Mouse (Mus musculus): Measurements from ENCODE around the gene Rab12. TPM values are rescaled to one million over a fixed set of nuclear protein-coding genes. Genes with fewer than 3 reads are reported as not detected.
"Not testable (repeated sequence)": the region's sequence is repeated elsewhere in the genome, so short reads cannot be mapped to it uniquely, and the experiment has no call there.

The Rab12 gene
- 15.3 and 24.4 TPM in 2 replicates for total RNA-seq (2014; fragmentation: Nextera tagmentation)
- total RNA-seq (2017), result 21.4 and 22.4 TPM in 2 replicates

- peak; percentile 95 for ATAC-seq (replicated peaks; ENCODE audit: low FRiP score, low TSS enrichment, poor library complexity, severe bottlenecking)
Measured at GRCm38 (mm10) chr17:66519554-66520553, at the start of gene Rab12. Rab12 (minus strand) TSS chr17:66519729.

DNA sequence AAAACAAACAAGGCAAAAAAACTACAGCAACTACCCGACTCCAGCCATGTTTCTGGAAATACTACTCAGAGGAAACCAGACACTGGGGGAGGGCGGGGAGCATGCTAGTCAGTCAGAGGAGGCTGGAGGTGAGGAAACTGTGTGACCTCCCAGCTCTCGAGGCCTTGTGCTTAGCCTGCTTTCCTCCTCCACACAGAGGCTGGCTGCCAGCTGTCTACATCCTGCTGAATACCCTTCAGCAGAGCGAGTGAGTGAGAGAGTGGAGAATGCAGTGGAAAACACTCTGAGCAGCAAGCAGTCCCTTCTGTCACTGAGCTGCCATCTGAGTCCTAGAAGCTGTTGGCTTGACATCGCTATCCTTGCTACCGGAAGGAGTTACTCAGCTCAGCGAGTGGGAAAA lies 44.7 kb upstream of the Rab12 start:
- ATAC-seq (replicated peaks; ENCODE audit: low FRiP score, low TSS enrichment, poor library complexity, severe bottlenecking), result no peak

DNA sequence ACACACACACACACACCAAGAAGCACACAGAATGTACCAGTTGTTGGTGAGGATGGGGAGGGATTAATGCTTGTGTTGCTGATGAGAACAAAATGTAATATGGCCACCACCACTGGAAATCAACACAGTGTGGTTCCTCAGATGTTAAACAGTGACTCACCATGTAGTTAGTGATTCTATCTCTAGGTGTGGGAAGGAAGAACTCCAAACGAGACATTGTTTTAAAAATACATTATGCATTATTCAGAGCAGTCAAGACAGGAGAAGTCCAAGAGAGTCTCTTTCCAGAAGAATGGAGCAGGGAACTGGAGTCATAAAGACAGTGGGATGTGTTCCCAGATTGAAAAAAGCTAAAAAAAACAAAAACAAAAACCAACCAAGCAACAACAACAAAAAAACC lies 44.0 kb upstream of the Rab12 start:
- no peak for ATAC-seq (replicated peaks; ENCODE audit: low FRiP score, low TSS enrichment, poor library complexity, severe bottlenecking)

DNA sequence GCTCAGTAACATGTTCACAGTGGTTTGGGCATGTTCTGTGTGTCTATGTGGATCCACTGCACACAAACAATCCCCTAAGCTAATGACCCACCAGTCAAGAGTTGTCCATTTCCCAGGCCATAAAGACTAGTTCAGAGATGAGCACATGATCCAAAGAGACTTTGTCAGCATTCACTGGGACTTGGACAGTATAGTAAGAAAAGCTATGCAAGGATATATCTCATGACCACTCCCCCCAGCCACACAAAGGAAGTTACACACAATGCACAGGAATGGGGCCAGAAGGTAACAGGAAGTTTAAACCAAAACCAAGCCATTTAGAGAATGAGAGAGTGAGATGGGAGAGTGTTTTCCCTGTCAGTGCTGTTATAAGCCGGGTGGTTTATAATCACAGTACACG lies 41.9 kb upstream of the Rab12 start:
- no peak for ATAC-seq (replicated peaks; ENCODE audit: low FRiP score, low TSS enrichment, poor library complexity, severe bottlenecking)

GRCm38 (mm10) chr17:66558404-66559317 lies 39.1 kb upstream of the Rab12 start:
- no peak for ATAC-seq (replicated peaks; ENCODE audit: low FRiP score, low TSS enrichment, poor library complexity, severe bottlenecking)

DNA sequence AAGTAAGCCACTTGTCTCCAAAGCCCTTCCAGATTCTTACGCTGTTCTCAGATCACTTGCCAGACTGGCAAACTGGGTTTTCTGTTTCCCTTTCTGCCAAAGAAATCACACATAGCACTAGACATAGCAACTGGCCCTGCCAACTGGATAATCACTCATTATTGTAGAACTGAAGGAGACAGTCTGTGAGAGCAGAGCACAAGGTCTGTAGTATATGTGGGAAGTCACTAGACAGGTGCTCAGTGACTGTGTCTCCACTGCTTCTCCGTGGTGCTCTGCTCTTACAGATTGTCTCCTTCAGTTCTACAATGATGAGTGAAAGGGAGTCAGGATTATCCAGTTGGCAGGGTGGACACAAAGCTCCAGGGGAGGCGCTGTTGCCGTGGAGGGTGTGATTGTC lies 33.2 kb upstream of the Rab12 start:
- ATAC-seq (replicated peaks; ENCODE audit: low FRiP score, low TSS enrichment, poor library complexity, severe bottlenecking), result no peak

DNA sequence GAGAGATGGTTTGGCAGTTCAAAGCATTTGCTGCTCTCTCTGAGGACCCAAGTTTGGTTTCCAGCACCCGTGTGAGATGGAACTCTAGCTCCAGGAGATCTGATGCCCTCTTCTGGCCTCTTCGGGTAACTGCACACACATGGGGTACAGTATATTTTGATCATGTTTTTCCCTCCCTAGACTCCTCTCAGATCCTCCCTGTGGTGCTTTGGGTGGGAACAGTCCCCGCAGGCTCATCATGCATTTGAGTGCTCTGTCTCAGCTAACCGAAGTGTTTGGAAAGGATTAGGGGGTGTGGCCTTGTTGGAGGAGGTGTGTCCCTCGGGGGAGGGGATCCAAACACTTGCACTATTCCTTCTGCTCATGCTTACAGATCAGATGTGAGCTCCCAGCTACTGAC lies 31.0 kb upstream of the Rab12 start:
- ATAC-seq (replicated peaks; ENCODE audit: low FRiP score, low TSS enrichment, poor library complexity, severe bottlenecking), result no peak

DNA sequence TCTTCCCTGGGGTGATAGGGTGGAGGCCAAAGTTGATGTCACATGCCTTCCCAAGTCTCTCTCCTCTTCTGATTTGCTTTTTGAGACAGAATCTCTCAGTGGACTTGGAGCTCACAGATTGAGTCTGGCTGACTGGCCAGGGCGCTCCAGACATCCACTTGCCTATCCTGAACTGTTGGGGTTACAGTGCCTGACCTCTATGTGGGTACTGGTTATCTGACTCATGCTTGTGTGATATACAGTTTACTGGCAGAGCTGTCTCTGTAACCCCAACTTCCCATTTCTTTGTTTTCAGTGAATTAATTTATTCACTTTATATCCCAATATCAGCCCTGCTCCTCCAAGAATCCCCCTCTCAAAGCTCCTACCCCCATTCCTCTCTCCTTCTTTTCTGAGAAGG lies 12.8 kb upstream of the Rab12 start:
- no peak for ATAC-seq (replicated peaks; ENCODE audit: low FRiP score, low TSS enrichment, poor library complexity, severe bottlenecking)

DNA sequence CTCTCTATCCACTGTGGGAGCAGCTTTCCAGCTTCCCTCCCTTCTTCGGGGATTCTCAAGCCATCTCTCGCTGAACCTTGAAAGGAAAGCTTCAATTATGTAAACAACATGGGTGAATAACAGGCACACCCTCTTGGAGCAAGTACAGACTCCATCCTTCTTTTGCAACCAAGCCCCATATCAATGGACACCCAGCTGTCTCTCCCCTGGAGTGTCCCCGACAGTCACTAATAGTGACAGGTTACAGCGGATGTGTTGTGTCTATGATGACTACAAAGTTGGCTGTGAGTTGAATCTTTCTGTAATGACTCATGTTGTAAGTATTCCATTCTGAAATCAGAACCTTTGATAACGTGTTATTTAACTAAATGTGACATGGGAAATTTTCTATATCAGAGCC lies 3.9 kb upstream of the Rab12 start:
- no peak for ATAC-seq (replicated peaks; ENCODE audit: low FRiP score, low TSS enrichment, poor library complexity, severe bottlenecking)

DNA sequence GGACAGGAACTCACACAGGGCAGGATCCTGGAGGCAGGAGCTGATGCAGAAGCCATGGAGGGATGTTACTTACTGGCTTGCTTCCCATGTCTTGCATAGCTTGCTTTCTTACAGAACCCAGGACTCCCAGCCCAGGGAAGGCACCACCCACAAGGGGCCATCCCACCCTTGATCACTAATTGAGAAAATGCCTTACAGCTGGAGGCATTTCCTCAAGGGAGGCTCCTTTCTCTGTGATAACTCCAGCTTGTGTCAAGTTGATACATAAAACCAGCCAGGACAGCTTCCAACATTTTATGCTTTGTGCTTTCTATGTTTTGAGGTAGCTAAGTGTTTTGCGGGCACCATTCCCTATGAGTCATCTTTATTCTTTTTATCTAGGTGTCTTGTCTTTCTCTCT lies 3.1 kb upstream of the Rab12 start:
- not testable (repeated sequence) for ATAC-seq (replicated peaks; ENCODE audit: low FRiP score, low TSS enrichment, poor library complexity, severe bottlenecking)

DNA sequence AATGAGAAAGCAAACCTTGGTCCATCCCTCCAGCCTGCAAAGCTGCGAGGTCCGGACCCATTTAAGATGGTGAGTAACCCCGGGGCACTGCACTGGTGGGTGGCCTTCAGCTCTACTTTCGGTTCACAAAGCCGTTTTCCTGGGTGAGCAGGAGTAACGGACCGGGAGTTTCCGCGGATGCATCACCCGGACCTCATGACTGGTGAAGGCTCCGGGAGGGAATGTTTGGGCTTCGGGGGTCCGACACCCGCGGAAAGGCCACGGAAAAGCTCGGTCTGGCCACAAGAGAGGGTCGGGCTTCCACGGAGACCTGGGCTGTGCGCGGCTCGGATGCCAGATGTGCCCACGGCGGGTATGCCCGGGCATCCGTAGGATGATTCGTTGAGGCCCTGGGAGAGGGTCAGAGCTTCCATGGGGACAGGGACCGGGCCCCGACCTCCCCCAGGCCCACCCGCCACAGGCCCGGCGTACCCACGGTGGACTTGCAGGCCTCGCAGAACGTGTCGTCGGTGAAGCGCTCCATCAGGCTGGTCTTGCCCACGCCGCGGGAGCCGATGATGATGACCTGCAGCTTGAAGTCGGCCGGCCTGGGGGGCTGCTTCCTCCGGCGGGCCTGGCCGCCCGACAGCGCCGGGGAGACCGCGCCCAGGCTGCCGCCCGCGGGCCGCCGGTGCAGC lies 514 bp downstream of the Rab12 start:
- peak; percentile 42 for ATAC-seq (replicated peaks; ENCODE audit: low FRiP score, low TSS enrichment, poor library complexity, severe bottlenecking)

GRCm38 (mm10) chr17:66516953-66517352 lies 2.6 kb downstream of the Rab12 start:
- ATAC-seq (replicated peaks; ENCODE audit: low FRiP score, low TSS enrichment, poor library complexity, severe bottlenecking), result no peak

DNA sequence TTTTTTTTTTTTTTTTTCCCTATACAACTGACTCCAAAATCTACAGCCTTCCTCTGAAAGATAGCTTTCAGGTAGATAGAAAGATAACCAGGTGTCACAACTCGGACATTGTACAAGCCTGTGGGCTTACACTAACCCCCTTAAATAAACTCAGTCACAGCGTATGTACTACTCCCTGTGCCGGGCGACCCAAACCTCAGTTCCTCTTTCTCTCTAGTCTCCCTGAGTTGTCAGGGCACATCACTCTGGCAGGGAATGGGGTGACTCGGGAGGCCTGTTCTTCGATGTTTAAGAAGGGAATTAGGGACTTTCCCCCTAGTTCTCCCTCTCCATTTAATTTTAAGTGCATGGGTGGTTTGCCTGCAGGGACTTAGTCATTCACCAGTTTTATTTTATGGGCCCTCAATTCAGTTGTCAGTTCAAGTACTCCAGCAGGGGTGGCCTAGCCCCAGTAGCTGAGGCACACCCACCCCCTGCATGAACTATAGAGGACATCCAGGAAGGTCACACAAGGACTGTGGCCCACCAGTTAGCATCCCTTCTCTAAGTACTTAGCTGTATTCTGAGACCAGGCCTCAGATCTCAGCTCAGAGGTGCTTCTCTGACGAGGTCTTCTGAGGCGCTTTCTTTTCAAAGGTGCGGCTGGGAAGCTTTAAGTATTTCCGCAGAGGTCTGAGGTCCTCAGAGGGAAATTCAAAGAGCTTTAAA lies 5.1 kb downstream of the Rab12 start:
- no peak for ATAC-seq (replicated peaks; ENCODE audit: low FRiP score, low TSS enrichment, poor library complexity, severe bottlenecking)

DNA sequence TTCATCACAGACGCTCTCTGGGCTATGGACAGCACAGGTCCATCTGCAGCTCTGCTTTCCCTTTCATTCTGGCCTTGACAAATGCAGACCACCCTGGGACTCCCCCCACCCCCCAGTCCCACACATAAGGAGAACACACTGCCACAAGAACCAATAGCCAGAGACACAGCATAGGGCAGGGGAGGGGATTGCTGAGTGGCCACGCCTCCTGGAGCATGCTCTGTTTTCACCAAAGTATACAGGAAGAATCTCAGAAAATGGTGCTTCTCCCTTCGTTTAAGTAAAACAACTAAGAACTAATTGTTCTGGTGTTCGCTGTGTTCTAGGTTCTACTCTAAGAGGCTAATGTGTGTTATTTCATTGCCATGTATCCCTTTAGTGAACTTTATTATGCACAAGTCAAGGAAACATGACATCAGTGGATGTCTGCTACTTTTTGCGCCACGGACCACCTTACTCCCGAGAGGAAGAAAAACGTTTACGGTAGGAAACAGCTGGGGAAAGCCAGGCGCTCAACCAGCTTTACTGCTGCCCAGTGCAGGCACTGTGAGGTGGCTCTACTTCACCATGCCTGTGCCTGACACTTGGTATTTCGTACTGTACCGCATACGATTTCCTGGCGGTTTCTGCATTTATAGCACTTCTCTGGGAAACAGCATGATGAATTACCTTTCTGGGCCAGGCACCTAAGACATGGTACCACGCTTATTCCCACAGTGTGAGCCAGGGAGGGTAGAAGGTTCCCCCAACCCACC lies 7.2 kb downstream of the Rab12 start:
- ATAC-seq (replicated peaks; ENCODE audit: low FRiP score, low TSS enrichment, poor library complexity, severe bottlenecking), result peak; percentile 77

GRCm38 (mm10) chr17:66510221-66510683 lies 9.3 kb downstream of the Rab12 start:
- ATAC-seq (replicated peaks; ENCODE audit: low FRiP score, low TSS enrichment, poor library complexity, severe bottlenecking), result no peak

GRCm38 (mm10) chr17:66507049-66507954 lies 12.2 kb downstream of the Rab12 start:
- ATAC-seq (replicated peaks; ENCODE audit: low FRiP score, low TSS enrichment, poor library complexity, severe bottlenecking), result no peak

DNA sequence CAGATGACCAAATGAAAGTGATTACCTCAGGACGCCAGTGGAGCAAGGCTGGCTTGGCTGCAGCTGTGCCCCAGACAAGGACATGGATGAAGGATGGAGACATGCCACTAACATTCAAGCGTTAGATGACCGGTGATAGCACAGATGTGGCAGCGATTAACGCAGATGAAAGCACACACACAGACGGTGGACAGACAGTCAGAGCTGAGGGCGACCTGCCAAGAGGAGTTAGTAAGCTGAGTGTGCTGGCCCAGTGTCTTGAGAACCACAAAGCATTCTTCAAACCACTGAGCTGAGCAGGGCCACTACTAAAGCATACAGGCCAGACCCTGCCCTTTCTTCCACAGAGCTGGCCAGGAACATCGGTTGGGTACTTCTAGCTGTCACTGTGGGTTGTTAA lies 14.6 kb downstream of the Rab12 start:
- ATAC-seq (replicated peaks; ENCODE audit: low FRiP score, low TSS enrichment, poor library complexity, severe bottlenecking), result no peak
